16 mouse cellular contexts compared by ENCODE assay signal in genomic region chr4:140845666-140846065, GRCm38 (mm10). TPM values are rescaled to one million over a fixed set of nuclear protein-coding genes. Genes with fewer than 3 reads are reported as not detected.
DNase-seq lines count a peak whose midpoint lies in the region; ATAC-seq and TF ChIP-seq lines count a peak whose summit lies in the region.
"Had no signal": no experiment of that assay in that cellular context is flagged by ENCODE, and none has a peak within 500 bp of the region (broad histone marks: within the 10 kb centered on the region; RNA-seq: fewer than 3 reads in every experiment).

TSS of gene Padi1 (minus strand) at chr4:140845778.

- no peak within 1 kb of the TSS for H3K4me2 ChIP-seq in kidney, embryonic 15.5 days
- H3K4me2 ChIP-seq in midbrain, embryonic 13.5 days (replicated peaks), result no peak within 1 kb of the TSS
- no peak within 1 kb of the TSS for H3K4me2 ChIP-seq in midbrain, embryonic 15.5 days
- no peak within 1 kb of the TSS for H3K4me2 ChIP-seq in stomach, embryonic 15.5 days
- no peak within 1 kb of the TSS for H3K4me2 ChIP-seq in liver, embryonic 11.5 days
- H3K4me2 ChIP-seq: hindbrain, embryonic 15.5 days; midbrain, embryonic 12.5 days had no signal

- H3K27ac ChIP-seq in kidney, embryonic 15.5 days, result no peak within 1 kb of the TSS
- H3K27ac ChIP-seq in midbrain, embryonic 13.5 days, result no peak within 1 kb of the TSS
- H3K27ac ChIP-seq in midbrain, embryonic 15.5 days, result no peak within 1 kb of the TSS
- no peak within 1 kb of the TSS for H3K27ac ChIP-seq in stomach, embryonic 15.5 days
- H3K27ac ChIP-seq in liver, embryonic 11.5 days (ENCODE audit: low read depth, low read length), result no peak within 1 kb of the TSS
- H3K27ac ChIP-seq: heart, adult 2 months; hindbrain, embryonic 15.5 days; midbrain, embryonic 12.5 days had no signal

- peaks cover 18% of the 10 kb centered on the region; the same call in 1 of the 2 replicates for H3K4me1 ChIP-seq in kidney, embryonic 15.5 days
- 0 out of 2 replicates have a peak, but pooled peaks cover 8% of the 10 kb centered on the region for H3K4me1 ChIP-seq in midbrain, embryonic 13.5 days (replicated peaks)
- H3K4me1 ChIP-seq in midbrain, embryonic 15.5 days, result no peaks in the 10 kb centered on the region; the same call in 1 of the 2 replicates
- 0 out of 2 replicates have a peak, but pooled peaks cover 7% of the 10 kb centered on the region for H3K4me1 ChIP-seq in stomach, embryonic 15.5 days
- H3K4me1 ChIP-seq in liver, embryonic 11.5 days (replicated peaks; ENCODE audit: control insufficient read depth, insufficient read depth, low read length), result no peaks in the 10 kb centered on the region
- H3K4me1 ChIP-seq: hindbrain, embryonic 15.5 days had no signal

- H3K4me3 ChIP-seq in kidney, embryonic 15.5 days (replicated peaks), result no peak within 1 kb of the TSS
- H3K4me3 ChIP-seq in midbrain, embryonic 13.5 days (replicated peaks), result no peak within 1 kb of the TSS
- no peak within 1 kb of the TSS for H3K4me3 ChIP-seq in midbrain, embryonic 15.5 days
- H3K4me3 ChIP-seq in stomach, embryonic 15.5 days (replicated peaks), result no peak within 1 kb of the TSS
- no peak within 1 kb of the TSS for H3K4me3 ChIP-seq in liver, embryonic 11.5 days (ENCODE audit: low read depth, low read length)
- H3K4me3 ChIP-seq: heart, adult 2 months; hindbrain, embryonic 15.5 days; midbrain, embryonic 12.5 days had no signal

- no peaks in the 10 kb centered on the region for H3K36me3 ChIP-seq in kidney, embryonic 15.5 days
- no peaks in the 10 kb centered on the region for H3K36me3 ChIP-seq in midbrain, embryonic 13.5 days
- no peaks in the 10 kb centered on the region for H3K36me3 ChIP-seq in midbrain, embryonic 15.5 days (replicated peaks)
- no peaks in the 10 kb centered on the region for H3K36me3 ChIP-seq in stomach, embryonic 15.5 days
- H3K36me3 ChIP-seq in liver, embryonic 11.5 days (ENCODE audit: control insufficient read depth, insufficient read depth, low read length), result no peaks in the 10 kb centered on the region
- H3K36me3 ChIP-seq: hindbrain, embryonic 15.5 days; midbrain, embryonic 12.5 days had no signal

- WGBS in kidney, embryonic 15.5 days, result 63% methylated on average over 6 of the region's 6 CpGs
- 78% methylated on average over 6 of the region's 6 CpGs for WGBS in midbrain, embryonic 13.5 days
- 58% methylated on average over 6 of the region's 6 CpGs for WGBS in midbrain, embryonic 15.5 days
- WGBS in stomach, embryonic 15.5 days, result 54% methylated on average over 6 of the region's 6 CpGs
- WGBS in liver, embryonic 11.5 days, result 86% methylated on average over 6 of the region's 6 CpGs

- ATAC-seq in kidney, embryonic 15.5 days (replicated peaks; ENCODE audit: low FRiP score), result no peak
- 0 out of 2 replicates have a peak, but pooled peaks have one; percentile 27 for ATAC-seq in midbrain, embryonic 13.5 days
- ATAC-seq in midbrain, embryonic 15.5 days (replicated peaks), result no peak
- peak; percentile 44; the same call in 1 of the 2 replicates for ATAC-seq in stomach, embryonic 15.5 days (ENCODE audit: insufficient read depth, low FRiP score, low read depth)
- no peak for ATAC-seq in CD4-positive, CD25-positive, alpha-beta regulatory T cell, adult 4 months
- no peak for ATAC-seq in liver, embryonic 11.5 days (replicated peaks; ENCODE audit: low FRiP score)

- TF ChIP-seq POLR2A in brain, embryonic 14.5 days (IDR thresholded peaks at IDR 0.05; ENCODE audit: borderline replicate concordance, extremely low read depth, insufficient read depth, insufficient read length, poor library complexity, severe bottlenecking), result no peak

- H3K9me3 ChIP-seq in kidney, embryonic 15.5 days (replicated peaks), result no peaks in the 10 kb centered on the region
- H3K9me3 ChIP-seq in midbrain, embryonic 13.5 days, result no peaks in the 10 kb centered on the region
- no peaks in the 10 kb centered on the region for H3K9me3 ChIP-seq in midbrain, embryonic 15.5 days
- no peaks in the 10 kb centered on the region for H3K9me3 ChIP-seq in stomach, embryonic 15.5 days
- no peaks in the 10 kb centered on the region for H3K9me3 ChIP-seq in liver, embryonic 11.5 days (ENCODE audit: control insufficient read depth, low read length)
- H3K9me3 ChIP-seq: hindbrain, embryonic 15.5 days; midbrain, embryonic 12.5 days had no signal

- no peaks in the 10 kb centered on the region for H3K27me3 ChIP-seq in kidney, embryonic 15.5 days
- H3K27me3 ChIP-seq in midbrain, embryonic 13.5 days, result no peaks in the 10 kb centered on the region
- no peaks in the 10 kb centered on the region for H3K27me3 ChIP-seq in midbrain, embryonic 15.5 days (replicated peaks)
- H3K27me3 ChIP-seq in stomach, embryonic 15.5 days (replicated peaks), result no peaks in the 10 kb centered on the region
- 0 out of 2 replicates have a peak, but pooled peaks cover under 1% of the 10 kb centered on the region for H3K27me3 ChIP-seq in liver, embryonic 11.5 days (replicated peaks; ENCODE audit: control insufficient read depth, insufficient read depth, low read length)

- no peak within 1 kb of the TSS for H3K9ac ChIP-seq in kidney, embryonic 15.5 days
- no peak within 1 kb of the TSS for H3K9ac ChIP-seq in midbrain, embryonic 13.5 days (replicated peaks)
- no peak within 1 kb of the TSS for H3K9ac ChIP-seq in midbrain, embryonic 15.5 days
- no peak within 1 kb of the TSS for H3K9ac ChIP-seq in stomach, embryonic 15.5 days
- H3K9ac ChIP-seq in liver, embryonic 11.5 days (ENCODE audit: low read depth, low read length), result no peak within 1 kb of the TSS
- H3K9ac ChIP-seq: hindbrain, embryonic 15.5 days; midbrain, embryonic 12.5 days had no signal

- TF ChIP-seq CTCF in brain, embryonic 14.5 days (IDR thresholded peaks at IDR 0.05; ENCODE audit: borderline replicate concordance, extremely low read depth, insufficient read depth, insufficient read length), result no peak

- DNase-seq in kidney, postnatal 10 days, result peak; percentile 36
- DNase-seq in brain, embryonic 14.5 days (ENCODE audit: low read depth), result peak; percentile 22
- no peak for DNase-seq in liver, embryonic 11.5 days (ENCODE audit: low spot score)
- DNase-seq: adrenal gland, adult 2 months; cerebellum, adult 11-12 months; cerebellum, postnatal 25 days; heart, adult 2 months; kidney, adult 18-20 months; liver had no signal

RNA-seq across cellular contexts. Expression of gene Padi1, which starts in this region (rescaled TPM):
- polyA plus RNA-seq in kidney, embryonic 15.5 days (2015; fragmentation: Nextera tagmentation; extraction: Ambion mirVana), result 0.21 and 0.26 TPM in 2 replicates
- not detected in 2 replicates for polyA plus RNA-seq in midbrain, embryonic 13.5 days (2015; fragmentation: Nextera tagmentation; extraction: Ambion mirVana)
- polyA plus RNA-seq in midbrain, embryonic 15.5 days (2015; fragmentation: Nextera tagmentation; extraction: Ambion mirVana), result 0.04 TPM in 1 of 2 replicates, not detected in the other
- 0.03 TPM in 2 replicates for polyA plus RNA-seq in brain, embryonic 14.5 days (2012; rRNA removed)
- 0.19 and 0.23 TPM in 2 replicates for polyA plus RNA-seq in stomach, embryonic 15.5 days (2015; fragmentation: Nextera tagmentation; extraction: Ambion mirVana)
- under 1 TPM; 0.61 to 0.63 TPM for polyA plus RNA-seq in CD4-positive, CD25-positive, alpha-beta regulatory T cell, adult 4 months (2017; shearing (Covaris generic))
- 0.06 and 0.11 TPM in 2 replicates for polyA plus RNA-seq in liver, embryonic 11.5 days (2014; fragmentation: Nextera tagmentation; extraction: Ambion mirVana)
- polyA plus RNA-seq: adrenal gland, adult 2 months had no signal

Comparison
In these comparisons a context has a peak if more than half of its experiments do, and no peak if none do; other contexts are left out.
1. Peak in ATAC-seq in midbrain, embryonic 13.5 days; RNA of the gene not detected or under 1 TPM.
2. Peak in DNase-seq in brain, embryonic 14.5 days; RNA of the gene not detected or under 1 TPM.
3. Peak in ATAC-seq in stomach, embryonic 15.5 days; RNA of the gene not detected or under 1 TPM.